Mouse (Mus musculus): ENCODE measurements around the gene Herc4.

DNA sequence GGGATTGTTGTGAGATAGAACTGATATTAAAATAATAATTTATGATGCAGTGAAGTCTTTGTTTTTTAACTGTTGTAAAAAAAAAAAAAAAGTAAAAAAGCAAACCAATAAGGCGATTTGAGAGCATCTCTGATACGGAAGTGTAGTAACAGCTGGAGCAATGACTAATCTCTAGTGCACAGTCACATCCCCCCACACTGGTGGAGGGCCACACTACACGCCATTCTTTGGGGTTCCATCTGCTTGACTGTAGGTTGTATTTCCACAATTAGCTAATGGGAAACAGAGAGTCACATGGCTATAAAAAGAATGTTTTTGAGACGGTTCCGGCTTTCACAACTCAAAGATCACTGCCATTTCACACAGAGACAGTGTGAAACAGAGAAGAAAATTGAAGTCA lies 9.5 kb upstream of the Herc4 start:
- TF ChIP-seq CTCF (IDR thresholded peaks at IDR 0.05; ENCODE audit: extremely low read depth, insufficient read length, insufficient replicate concordance, low read depth, low read length) (no peak), POLR2A (IDR thresholded peaks at IDR 0.05; ENCODE audit: low read depth, low read length) (no peak)

All from small intestine, adult 2 months (tissue).